Mouse (Mus musculus): ENCODE measurements at regions not wholly inside any gene's neighbourhood (a gene's known extent, or its start where the extent isn't known, plus 50 kb on each side); places are given as distances from the start of the nearest gene placed in this dataset.

DNA sequence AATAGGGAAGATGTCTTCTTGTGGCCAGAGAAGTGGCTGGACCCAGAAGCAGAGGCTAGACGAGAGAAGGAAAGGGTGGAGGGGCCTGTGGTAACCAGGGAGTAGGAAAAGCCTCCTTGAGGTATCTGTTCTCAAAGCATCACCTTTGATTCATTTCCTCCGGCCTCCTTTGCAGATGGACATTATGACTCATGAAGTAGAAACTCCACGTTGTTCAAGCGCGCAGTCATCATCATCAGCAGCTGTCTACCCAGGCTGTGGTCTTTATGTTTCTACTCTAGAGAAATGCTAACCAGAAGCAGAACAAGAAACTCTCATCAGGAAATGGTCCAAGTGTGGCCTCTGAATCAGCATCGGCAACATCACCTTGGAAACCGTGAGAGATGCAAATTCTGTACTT, 50.3 kb upstream of the Acpp start:
- no peak for DNase-seq
